Mouse (Mus musculus) neural tube, postnatal 0 days (tissue): ENCODE results near the gene Zfp850. TPM values are rescaled to one million over a fixed set of nuclear protein-coding genes. Genes with fewer than 3 reads are reported as not detected.

Experiments used
- polyA plus RNA-seq: library from polyadenylated mRNA; unstranded; fragments of >200 nt; fragmentation: Nextera tagmentation; extraction: Ambion mirVana; gene quantifications from 2 replicates; pipeline ENCODE4 v1.2.1, GENCODE M21; 2015

Zfp850 gene
- polyA plus RNA-seq: 2.2 and 3.3 TPM in 2 replicates

GRCm38 (mm10) chr7:28013549-28014444 is at the start of gene Zfp850:
Zfp850 (minus strand) TSS chr7:28014115.

GRCm38 (mm10) chr7:28049476-28050409 is 35.8 kb upstream of the Zfp850 start, which contains the start of gene Psmc4:
Psmc4 (minus strand) TSS chr7:28050101.

GRCm38 (mm10) chr7:27978683-27979528 is 35.0 kb downstream of the Zfp850 start, which contains the start of gene Zfp780b:
Zfp780b (minus strand) TSS chr7:27979171.

Other genes starting within 250 kb of the Zfp850 start
- gene Zfp626, start 206.9 kb downstream of the Zfp850 start, polyA plus RNA-seq: 1.5 and 1.7 TPM in 2 replicates
- gene Zfp59, start 175.5 kb downstream of the Zfp850 start, polyA plus RNA-seq: 5.8 and 6.1 TPM in 2 replicates
- gene Zfp607a, start 156.6 kb downstream of the Zfp850 start, polyA plus RNA-seq: 0.79 and 0.95 TPM in 2 replicates
- gene Zfp974, start 84.7 kb downstream of the Zfp850 start, polyA plus RNA-seq: 6.3 and 7.6 TPM in 2 replicates
- 23.5 and 24.4 TPM in 2 replicates for gene Zfp780b, start 34.9 kb downstream of the Zfp850 start, polyA plus RNA-seq
- 242 and 253 TPM in 2 replicates for gene Psmc4, start 36.0 kb upstream of the Zfp850 start, polyA plus RNA-seq
- gene Fcgbp, start 57.1 kb upstream of the Zfp850 start, polyA plus RNA-seq: 0.98 and 1.0 TPM in 2 replicates
- gene 9530053A07Rik, start 115.4 kb upstream of the Zfp850 start, polyA plus RNA-seq: 0.06 and 0.09 TPM in 2 replicates
- 61.6 and 68.4 TPM in 2 replicates for gene Fbl, start 155.6 kb upstream of the Zfp850 start, polyA plus RNA-seq
- gene Dyrk1b, start 165.4 kb upstream of the Zfp850 start, polyA plus RNA-seq: 10.0 and 11.1 TPM in 2 replicates